Mouse (Mus musculus) left cerebral cortex, adult 2 months (tissue): ENCODE results near the gene Errfi1. TPM values are rescaled to one million over a fixed set of nuclear protein-coding genes. Genes with fewer than 3 reads are reported as not detected.
A peak's percentile ranks its signal among the peaks of the same experiment; 100 is the strongest.

Experiments
- DNase-seq, 2 experiments: peaks; one replicate each; pipeline ENCODE4 v3.0.0; 2021 to 2022; ENCODE audit warnings: low spot score in 2 of 2, mixed read lengths in 1 of 2; ENCODE audit errors: extremely low spot score in 1 of 2
- H3K27ac ChIP-seq: fragments of 200-600 bp; 2 replicates; pipeline ENCODE4 v1.8.1; 2022
- H3K4me3 ChIP-seq: fragments of 200-600 bp; 2 replicates; pipeline ENCODE4 v1.8.1; 2022
- CTCF ChIP-seq: fragments of 200-600 bp; IDR thresholded peaks from 2 replicates; pipeline ENCODE4 v1.8.1; 2022; ENCODE audit warnings: antibody characterized with exemption, mild to moderate bottlenecking, moderate library complexity
- intact Hi-C: fragments of 180-260 bp; cut with DNase I; formaldehyde crosslinking; loops from one replicate; pipeline ENCODE4 v1.15.1; 2025
- total RNA-seq, 2 experiments: library from RNA; stranded (reverse); gene quantifications; 2 replicates each; pipeline ENCODE4 v1.2.3; 2021

Gene Errfi1
- total RNA-seq, 2 experiments from 2014 or later, result 25.9 to 37.8 TPM

- TF ChIP-seq CTCF, result no peak
- no peak for DNase-seq
- H3K4me3 ChIP-seq, result no peak overlapping the region
- intact Hi-C loops, result no loop called here
- no peak overlapping the region for H3K27ac ChIP-seq
Measured at GRCm38 (mm10) chr4:150889273-150889954, 35.7 kb downstream of the Errfi1 start.

GRCm38 (mm10) chr4:150889955-150890315 lies 36.2 kb downstream of the Errfi1 start:
- no peak overlapping the region for H3K27ac ChIP-seq
- intact Hi-C loops, result no loop called here
- no peak for TF ChIP-seq CTCF
- DNase-seq, result no peak
- H3K4me3 ChIP-seq, result no peak overlapping the region

DNA sequence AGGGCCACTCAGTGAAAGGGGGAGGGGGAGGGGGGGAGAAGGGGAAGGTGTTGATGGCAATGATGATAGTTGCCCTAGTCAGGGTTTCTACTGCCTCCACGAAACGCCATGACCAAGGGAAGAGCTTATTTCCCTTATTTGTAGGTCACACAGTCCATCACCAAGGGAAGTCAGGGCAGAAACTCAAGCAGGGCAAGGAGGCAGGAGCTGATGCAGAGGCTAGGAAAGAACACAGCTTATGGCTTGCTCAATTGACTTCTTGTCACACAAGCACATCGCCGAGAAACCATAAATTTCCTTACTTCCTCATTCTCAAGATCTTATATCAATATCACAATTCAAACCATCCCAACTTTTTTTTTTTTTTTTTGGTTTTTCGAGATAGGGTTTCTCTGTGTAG lies 37.6 kb downstream of the Errfi1 start:
- Histone ChIP-seq H3K4me3 (no peak overlapping the region), H3K27ac (no peak overlapping the region)
- TF ChIP-seq CTCF, result no peak
- DNase-seq, result no peak
- intact Hi-C loops, result no loop called here

DNA sequence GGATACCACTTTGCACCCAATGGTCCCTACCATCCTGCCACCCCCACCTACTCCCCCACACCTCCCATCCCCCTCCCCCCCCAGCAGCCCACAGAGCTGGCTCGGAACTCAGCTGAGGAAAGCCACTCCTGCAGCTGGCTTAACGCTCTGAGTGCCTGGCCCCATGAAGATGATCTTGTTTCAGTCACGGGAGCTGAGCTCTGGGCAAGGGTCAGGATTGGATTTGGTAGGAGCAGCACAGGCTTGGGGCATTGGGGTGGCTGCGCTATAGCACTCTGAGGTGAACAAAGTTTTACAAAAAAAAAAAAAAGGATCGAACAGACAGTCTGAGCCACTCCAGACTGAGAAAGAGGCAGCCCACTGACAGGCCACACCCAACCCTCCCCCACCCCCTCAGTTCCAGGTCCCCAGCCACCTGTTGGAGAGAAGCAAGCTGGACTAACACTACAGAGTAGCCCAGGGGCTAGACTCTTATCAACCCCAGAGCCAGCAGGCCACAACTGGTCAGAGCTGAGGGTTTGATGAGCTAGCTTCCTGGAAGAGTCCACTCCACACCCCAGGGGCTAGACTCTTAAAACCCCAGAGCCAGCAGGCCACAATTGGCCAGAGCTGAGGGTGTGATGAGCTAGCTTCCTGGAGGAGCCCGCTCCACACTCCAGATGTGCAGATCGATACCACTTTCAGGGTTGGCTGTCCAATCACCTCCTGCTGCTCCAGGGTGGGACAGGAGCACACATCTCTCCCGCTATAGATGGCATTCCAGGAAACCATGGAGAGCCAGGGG lies 41.2 kb downstream of the Errfi1 start:
- Histone ChIP-seq H3K27ac (no peak overlapping the region), H3K4me3 (no peak overlapping the region)
- no peak for TF ChIP-seq CTCF
- intact Hi-C loops, result loop anchor here (5.0 kb wide), 1 partner anchor 188 kb away; no protein-coding TSS in a partner anchor
- DNase-seq, result no peak

DNA sequence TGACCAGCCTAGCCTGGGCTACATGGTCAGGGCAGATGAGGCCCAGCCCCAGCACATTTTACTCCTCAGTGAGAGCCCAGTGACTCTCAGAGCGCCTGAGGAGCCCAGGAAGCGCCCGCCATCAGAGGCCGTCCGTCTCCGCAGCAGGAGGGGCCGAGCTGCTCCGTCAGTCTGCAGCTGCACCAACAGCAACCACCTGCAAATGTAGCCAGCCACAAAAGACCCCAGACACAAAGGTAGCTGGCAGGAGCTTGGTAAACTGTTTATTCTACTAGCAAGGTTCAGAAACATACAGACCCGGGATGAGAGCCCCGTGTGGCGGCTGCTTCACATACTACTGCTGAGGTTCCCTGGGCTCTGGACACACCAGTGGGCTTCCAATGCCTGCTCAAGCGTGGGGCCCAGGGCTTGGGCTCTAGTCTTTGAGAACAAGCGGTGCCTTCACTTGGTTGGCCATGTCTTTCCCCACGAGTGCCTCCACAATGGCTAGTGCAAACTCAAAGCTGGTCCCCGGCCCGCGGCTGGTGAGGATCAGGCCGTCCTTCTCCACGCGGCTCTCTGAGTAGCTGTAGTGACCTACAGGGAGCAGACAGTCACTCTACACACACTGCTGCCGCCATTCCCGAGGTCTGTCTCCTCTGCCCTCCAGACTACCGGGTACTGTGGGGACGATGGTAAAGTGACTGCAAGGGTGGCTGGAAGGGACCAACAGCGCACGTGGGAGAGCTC lies 43.3 kb downstream of the Errfi1 start:
- intact Hi-C loops, result loop anchor here (5.0 kb wide), 1 partner anchor 190 kb away; no protein-coding TSS in a partner anchor
- no peak for TF ChIP-seq CTCF

DNA sequence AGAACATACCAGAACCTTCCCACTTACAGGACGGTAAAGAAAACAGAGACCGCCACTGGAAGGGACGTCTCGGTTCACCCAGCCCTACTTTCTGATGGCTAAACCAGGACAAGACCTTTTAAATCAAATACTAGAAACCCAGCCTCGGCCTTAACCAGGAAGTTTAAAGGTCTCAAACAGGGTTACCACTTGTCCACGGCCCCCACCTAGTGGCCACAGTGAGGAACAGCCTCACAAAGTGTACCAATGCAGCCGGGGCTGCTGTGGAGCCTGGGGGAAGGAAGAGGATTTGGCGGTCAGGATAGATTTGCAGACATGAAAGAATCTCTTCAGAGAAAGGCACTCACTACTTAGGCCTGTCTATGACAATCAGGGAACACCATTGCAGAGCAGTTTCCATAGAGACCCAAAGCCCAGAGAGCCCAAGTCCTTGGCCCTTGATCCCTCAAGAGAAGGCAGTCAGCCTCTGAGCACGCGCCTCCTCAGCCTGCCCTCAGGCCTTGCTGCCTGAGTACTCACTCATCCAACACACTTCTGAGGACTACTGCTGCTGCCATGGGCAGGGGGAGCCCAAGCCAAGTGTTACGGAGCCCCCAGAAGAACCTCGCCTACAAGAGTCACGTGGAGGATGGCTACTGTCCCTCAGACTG lies 45.1 kb downstream of the Errfi1 start:
- TF ChIP-seq CTCF, result peak; percentile 92
- intact Hi-C loops, result loop anchor here (2.0 to 5.0 kb wide), 2 partner anchors 44 to 192 kb away; no protein-coding TSS in a partner anchor
- no peak overlapping the region for H3K4me3 ChIP-seq
- DNase-seq, result peak in 1 of 2 experiments; percentile 57
- H3K27ac ChIP-seq, result no peak overlapping the region

More for the DNA sequence above, 43.3 kb downstream of the Errfi1 start:
- DNase-seq, result no peak
- Histone ChIP-seq H3K4me3 (no peak overlapping the region), H3K27ac (no peak overlapping the region)

GRCm38 (mm10) chr4:150900486-150900885 lies 46.8 kb downstream of the Errfi1 start:
- intact Hi-C loops, result no loop called here
- no peak for TF ChIP-seq CTCF

GRCm38 (mm10) chr4:150901651-150902050 lies 47.9 kb downstream of the Errfi1 start:
- peak; percentile 95 for TF ChIP-seq CTCF
- Histone ChIP-seq H3K27ac (no peak overlapping the region), H3K4me3 (no peak overlapping the region)
- intact Hi-C loops, result loop anchor here (1.0 kb wide), 1 partner anchor 245 kb away; no protein-coding TSS in a partner anchor
- DNase-seq, result peak; percentile 71 to 78

More at GRCm38 (mm10) chr4:150900486-150900885, 46.8 kb downstream of the Errfi1 start:
- Histone ChIP-seq H3K4me3 (no peak overlapping the region), H3K27ac (no peak overlapping the region)
- no peak for DNase-seq

GRCm38 (mm10) chr4:150902062-150902461 lies 48.3 kb downstream of the Errfi1 start:
- TF ChIP-seq CTCF, result no peak
- no peak overlapping the region for H3K27ac ChIP-seq
- no peak overlapping the region for H3K4me3 ChIP-seq
- intact Hi-C loops, result no loop called here
- no peak for DNase-seq

GRCm38 (mm10) chr4:150903091-150903742 lies 49.5 kb downstream of the Errfi1 start:
- intact Hi-C loops, result no loop called here
- Histone ChIP-seq H3K4me3 (no peak overlapping the region), H3K27ac (no peak overlapping the region)
- no peak for TF ChIP-seq CTCF
- no peak for DNase-seq

DNA sequence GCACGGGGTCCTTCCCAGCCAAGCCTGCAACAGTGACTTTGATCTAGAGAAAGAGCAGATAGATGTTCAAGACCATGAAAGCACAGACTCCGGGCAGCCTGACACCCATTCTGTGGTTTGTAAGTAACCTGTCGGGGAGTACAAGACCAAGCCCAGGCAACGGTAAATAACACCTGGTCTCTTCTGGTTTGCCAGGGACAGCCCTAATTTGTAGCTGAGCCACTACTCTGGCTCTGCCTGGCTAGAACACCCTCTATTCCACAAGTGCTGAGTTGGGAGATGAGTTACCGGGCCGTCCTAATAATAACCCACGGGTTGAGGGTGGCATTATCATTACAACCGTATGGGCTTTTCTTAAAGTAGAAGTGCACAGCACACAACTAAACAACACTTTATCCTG lies 53.4 kb downstream of the Errfi1 start:
- DNase-seq, result no peak
- TF ChIP-seq CTCF, result no peak
- intact Hi-C loops, result no loop called here
- Histone ChIP-seq H3K4me3 (no peak overlapping the region), H3K27ac (no peak overlapping the region)
